14 mouse cellular contexts compared by ENCODE assay signal in the genomic region with DNA sequence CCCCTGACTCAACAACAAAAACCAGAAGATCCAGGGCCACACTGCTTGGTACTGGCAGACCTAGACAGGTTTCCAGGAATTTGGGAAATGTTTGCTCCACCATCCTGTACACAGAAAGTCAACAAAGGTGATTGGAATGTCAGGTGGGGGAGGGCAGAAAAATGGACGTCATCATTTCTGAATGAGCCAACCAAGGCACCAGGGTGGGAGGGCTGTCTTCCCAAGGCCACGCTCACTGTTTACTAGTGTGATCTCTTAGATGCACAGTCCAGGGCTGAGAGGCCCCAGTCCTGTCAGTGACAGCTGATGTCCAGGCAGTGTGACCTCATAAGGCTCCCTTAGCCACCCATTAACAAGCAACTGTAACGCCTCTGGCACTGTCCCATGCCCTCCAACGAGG.
"Had no signal": no experiment of that assay in that cellular context is flagged by ENCODE, and none has a peak within 500 bp of the region (broad histone marks: within the 10 kb centered on the region; RNA-seq: fewer than 3 reads in every experiment).

No protein-coding gene starts in this region.

- H3K4me3 ChIP-seq: intestine, embryonic 15.5 days; layer of hippocampus, adult 2 months; limb, embryonic 13.5 days; myocyte; neural tube, embryonic 12.5 days; stomach, embryonic 15.5 days had no signal

- H3K9ac ChIP-seq: intestine, embryonic 15.5 days; limb, embryonic 13.5 days; neural tube, embryonic 12.5 days; stomach, embryonic 15.5 days had no signal

- DNase-seq: kidney, adult 8-10 months; kidney, postnatal 4 days; left cerebral cortex, postnatal 4 days; lung, adult 18-20 months; midbrain, embryonic 14.5 days; right cerebral cortex, postnatal 14 days; thymus, postnatal 4 days had no signal

- H3K36me3 ChIP-seq: intestine, embryonic 15.5 days; limb, embryonic 13.5 days; neural tube, embryonic 12.5 days; stomach, embryonic 15.5 days had no signal

- H3K27ac ChIP-seq: intestine, embryonic 15.5 days; kidney, postnatal 0 days; layer of hippocampus, adult 2 months; limb, embryonic 13.5 days; neural tube, embryonic 12.5 days; stomach, embryonic 15.5 days had no signal

- H3K4me2 ChIP-seq: intestine, embryonic 15.5 days; limb, embryonic 13.5 days; neural tube, embryonic 12.5 days; stomach, embryonic 15.5 days had no signal

- ATAC-seq: intestine, embryonic 15.5 days had no signal

- H3K27me3 ChIP-seq: intestine, embryonic 15.5 days; limb, embryonic 13.5 days; neural tube, embryonic 12.5 days; stomach, embryonic 15.5 days had no signal

- H3K9me3 ChIP-seq: intestine, embryonic 15.5 days; limb, embryonic 13.5 days; neural tube, embryonic 12.5 days; stomach, embryonic 15.5 days had no signal
